Mouse (Mus musculus) spleen, adult 2 months (tissue): Measurements from ENCODE around the gene Itga11.

Source experiments
- CTCF ChIP-seq: fragments of 200-500 bp; IDR thresholded peaks from 2 replicates; pipeline ENCODE4 v1.5.1; 2011; ENCODE audit warnings: mild to moderate bottlenecking, inconsistent platforms; ENCODE audit not compliant: insufficient read depth, insufficient read length, insufficient replicate concordance; ENCODE audit errors: extremely low read depth
- POLR2A ChIP-seq: fragments of 200-500 bp; IDR thresholded peaks from 2 replicates; pipeline ENCODE4 v1.6.1; 2011; ENCODE audit warnings: low read depth, low read length, inconsistent platforms

DNA sequence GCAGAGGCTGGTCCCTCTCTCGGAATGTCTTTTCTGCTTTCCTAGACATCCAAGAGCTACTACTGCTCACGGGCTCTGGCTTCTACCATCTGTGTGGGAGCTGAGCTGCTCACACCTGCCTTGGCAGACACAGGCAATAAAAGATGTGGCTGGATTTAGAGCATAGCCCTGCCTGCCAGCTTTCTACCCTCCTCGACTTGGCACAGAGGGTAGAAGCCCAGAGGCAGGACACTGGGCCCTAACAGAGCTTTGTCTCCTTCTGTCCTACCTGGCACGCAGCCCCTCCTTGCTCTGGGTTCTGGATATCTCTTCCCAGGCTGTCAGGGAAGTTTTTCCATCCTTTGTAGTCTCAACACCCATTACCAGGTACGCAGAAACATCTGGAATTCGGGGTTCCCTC lies 45.1 kb downstream of the Itga11 start:
- TF ChIP-seq POLR2A (no peak), CTCF (no peak)
